Mouse (Mus musculus) adrenal gland, postnatal 36 days (tissue): ENCODE data around the gene Myof. TPM values are rescaled to one million over a fixed set of nuclear protein-coding genes. Genes with fewer than 3 reads are reported as not detected.

Experiments
- DNase-seq, 2 experiments: peaks; one replicate each; pipeline ENCODE4 v3.0.0; 2021; ENCODE audit warnings: mixed read lengths in 1 of 2
- total RNA-seq, 2 experiments: library from RNA; stranded (reverse); gene quantifications; 2 replicates each; pipeline ENCODE4 v1.2.3; 2021

Gene Myof
- total RNA-seq, 2 experiments from 2014 or later = 33.4 to 59.2 TPM

GRCm38 (mm10) chr19:37954236-37954635 lies 89.1 kb downstream of the Myof start:
- no peak for DNase-seq

- no peak for DNase-seq
Observed at GRCm38 (mm10) chr19:37946696-37947095, 96.7 kb downstream of the Myof start.

GRCm38 (mm10) chr19:37946053-37946452 lies 97.3 kb downstream of the Myof start:
- no peak for DNase-seq

DNA sequence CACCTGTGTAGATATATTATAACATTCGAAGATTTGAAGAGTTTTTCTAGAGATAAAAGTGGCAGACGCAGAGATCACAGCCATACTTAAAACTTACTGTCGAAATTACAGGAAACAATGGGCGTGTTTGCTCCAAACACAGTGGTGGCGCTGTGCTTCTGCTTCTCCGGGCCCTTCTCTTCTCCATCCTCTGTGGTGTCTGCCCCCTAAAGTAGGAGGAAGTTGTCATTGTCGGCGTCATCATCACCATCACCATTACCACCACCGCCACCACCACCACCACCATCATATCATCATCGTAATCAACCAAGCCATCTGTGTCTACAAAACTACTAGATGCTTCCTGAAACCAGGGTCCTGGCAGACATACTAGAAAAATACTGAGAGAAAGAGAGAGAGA lies 104.2 kb downstream of the Myof start:
- no peak for DNase-seq

DNA sequence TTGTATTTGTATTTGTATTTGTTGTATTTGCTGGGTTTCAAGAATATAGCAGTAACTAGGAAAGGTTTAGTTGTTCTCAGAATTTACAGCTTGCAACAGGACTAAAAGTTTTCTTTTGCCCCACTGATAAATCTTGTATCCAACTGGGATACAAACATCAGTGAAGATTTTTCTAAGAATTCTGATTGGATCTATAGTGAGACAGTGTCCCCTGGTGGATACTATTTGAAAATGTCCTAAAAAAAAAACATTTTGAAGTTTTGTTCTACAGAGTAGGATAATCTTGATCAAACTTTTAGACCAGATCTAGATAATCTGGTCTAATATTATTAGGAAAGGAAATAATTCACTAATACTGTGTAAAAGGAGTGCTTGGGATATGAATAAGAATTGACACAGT lies 106.3 kb downstream of the Myof start:
- DNase-seq = no peak

DNA sequence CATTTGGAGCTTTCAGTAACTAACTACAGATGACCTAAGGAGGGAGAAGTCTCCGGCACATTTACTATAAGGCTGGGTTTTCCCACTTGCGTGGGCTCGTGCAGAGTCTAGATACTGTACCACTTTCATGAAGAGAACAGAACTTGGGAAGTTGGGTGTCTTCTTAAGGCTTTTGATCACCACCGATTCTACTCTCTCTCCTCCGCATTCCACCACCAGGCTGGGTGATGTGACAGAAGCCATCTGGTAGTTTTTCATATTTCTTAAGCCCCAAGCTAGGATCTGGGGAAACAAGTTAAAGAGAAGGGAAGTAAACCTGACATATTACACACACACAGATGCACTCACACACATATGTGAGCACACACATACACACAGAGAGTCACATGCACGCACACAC lies 108.7 kb downstream of the Myof start:
- no peak for DNase-seq

GRCm38 (mm10) chr19:37932198-37932597 lies 111.2 kb downstream of the Myof start:
- DNase-seq = no peak

DNA sequence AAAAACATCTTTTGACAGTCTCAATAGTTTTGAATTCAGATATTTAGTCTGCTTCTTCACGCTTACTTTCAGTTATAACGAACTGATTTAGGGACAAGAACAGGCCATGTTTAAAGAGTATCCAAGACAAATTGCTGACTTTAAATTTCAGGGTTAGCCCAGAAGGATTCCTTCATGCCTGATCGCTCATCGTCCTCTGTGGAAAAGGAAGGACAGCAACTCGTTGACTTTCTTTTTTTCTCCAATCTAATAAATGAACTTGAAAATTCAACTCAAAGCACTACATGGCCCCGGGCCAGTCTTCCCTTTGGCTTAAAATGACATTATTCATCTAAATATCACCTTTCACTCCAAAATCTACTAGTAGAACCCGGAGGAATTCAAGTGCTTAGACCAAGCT lies 115.5 kb downstream of the Myof start:
- DNase-seq = no peak

DNA sequence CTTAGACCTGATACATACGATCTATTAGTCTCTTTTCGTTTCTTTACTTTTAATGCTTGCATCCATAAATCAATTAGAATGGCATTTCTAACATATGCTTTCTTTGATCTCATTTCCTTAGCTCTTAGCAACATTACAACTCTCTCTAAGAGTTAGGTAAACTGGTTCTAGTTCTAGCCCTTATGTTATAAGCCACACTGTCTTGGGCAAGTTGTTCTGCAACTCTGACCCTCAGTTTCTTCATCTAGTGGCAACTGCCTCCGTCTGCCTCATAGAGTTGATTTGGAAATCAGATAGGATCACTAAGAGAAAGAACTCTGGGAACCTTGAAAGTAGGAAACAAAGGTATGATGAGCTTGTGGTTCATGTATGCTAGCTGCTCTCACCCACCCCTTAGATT lies 118.1 kb downstream of the Myof start:
- no peak for DNase-seq

GRCm38 (mm10) chr19:37924266-37924665 lies 119.1 kb downstream of the Myof start:
- DNase-seq = no peak

DNA sequence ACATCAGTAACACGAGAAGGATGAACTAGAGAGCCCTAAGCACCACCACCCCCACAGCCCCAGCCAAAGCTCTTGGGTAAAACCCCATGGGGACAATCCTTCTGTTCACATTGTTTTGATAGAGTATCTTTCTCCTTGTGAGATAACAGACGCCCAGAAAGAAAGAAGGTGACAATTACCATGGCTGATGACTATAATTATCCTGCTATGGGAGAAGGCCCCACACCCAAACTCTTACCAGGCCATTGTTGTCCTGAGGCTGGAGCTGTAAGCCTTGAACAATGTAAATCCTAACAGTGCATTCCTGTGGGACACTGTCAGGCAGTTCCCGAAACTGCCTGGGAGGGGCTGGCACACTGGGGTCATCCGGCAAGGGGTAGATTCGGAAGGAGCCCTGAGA lies 122.3 kb downstream of the Myof start:
- DNase-seq = no peak

GRCm38 (mm10) chr19:37918515-37918932 lies 124.9 kb downstream of the Myof start:
- peak; percentile 28 to 30 for DNase-seq

DNA sequence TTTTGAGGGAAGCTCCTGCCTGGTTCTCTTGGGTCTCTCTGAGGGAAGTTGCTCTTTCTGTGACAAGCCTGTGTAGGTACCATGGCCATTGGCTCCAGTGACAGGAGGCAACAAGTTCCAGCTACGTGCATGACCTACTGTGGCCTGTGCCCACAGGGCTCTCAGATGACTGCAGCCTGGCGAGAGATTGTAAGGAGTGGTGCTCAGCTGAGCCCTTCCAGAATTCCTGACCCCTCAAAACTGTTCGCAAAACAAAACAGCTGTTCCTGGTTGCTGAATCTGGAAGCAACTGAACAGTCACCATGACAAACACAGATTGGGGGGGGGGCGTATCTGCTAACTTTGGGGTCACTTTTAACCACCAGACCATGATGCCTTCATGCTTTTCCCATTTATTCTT lies 129.1 kb downstream of the Myof start:
- DNase-seq = no peak

DNA sequence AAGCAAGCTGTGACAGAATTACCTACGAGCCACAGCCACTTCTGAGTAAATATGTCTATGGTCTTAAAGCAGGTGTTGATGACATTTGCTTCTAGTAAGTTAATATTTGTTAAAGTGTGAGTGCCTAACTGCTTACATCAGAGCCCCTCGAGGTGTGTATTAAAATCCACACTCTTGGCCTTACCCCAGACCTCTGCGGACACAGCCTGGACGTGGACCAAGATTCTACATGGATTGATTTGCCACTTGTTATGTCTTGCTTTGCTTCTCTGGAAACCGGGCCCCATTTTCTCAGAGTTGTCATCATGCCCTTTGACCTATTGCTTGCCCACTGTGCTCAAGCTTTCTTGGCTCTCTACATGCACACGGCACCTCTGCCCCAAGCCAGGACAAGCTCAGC lies 130.9 kb downstream of the Myof start:
- no peak for DNase-seq

DNA sequence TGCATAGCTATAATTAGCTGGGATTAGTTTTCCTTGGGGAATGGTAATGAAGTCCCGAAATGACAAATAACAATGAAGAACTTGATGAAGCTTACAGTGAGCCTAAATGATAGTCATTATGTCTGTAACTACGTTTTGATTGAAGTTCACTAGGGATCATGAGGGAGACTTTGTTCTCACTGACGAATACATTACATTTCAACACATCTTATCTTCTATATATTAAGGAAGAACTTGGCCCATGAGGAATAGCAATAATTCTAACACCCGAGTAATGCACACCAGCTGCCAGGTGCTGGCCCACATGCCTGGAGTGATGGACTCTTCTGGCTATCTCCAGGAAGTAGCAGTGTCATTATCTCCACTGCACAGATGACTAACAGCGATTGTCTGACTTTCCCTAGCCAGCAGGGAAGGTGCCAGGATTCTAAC lies 133.5 kb downstream of the Myof start:
- no peak for DNase-seq

DNA sequence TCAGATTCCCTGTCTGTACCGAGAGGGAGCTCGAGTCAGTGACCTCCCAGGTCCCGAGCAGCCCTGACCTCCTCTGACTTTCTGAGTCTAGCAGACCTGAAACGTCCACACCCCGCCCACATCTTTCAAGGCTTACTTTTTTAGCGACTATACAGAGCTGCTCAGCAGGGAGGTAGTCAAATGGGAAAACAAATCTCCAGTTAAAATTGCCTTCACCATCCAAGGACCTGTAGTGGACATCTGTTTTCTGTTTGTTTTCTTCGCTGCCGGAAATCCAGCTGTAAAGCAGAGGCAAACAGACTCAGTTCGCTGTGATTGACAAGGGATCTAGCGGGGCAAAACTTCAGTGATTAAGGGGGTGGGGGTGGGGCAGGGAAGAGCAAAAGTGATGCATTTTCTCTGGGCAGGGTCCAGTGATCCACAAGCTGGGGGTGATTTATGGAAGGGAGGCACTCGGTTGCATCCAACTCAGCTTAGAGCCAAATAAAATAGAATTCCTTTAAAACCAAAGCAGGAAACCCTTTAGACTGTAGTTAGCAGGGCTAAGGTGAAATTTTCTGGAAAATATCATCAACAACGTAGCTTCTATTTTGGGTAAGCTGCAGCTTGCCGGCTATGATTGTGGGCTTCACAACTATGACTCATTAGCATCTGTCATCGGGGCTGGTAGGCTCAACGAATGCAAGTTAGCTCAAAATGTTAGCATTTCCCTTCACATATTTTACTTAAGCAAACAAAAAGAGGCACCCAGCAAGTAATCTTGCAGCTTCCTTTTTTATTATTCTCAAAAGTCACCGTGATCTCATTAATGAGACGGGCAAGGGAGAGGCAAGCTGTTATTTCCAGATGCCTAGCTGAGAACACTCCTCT lies 135.7 kb downstream of the Myof start:
- no peak for DNase-seq

GRCm38 (mm10) chr19:37906916-37907315 lies 136.5 kb downstream of the Myof start:
- no peak for DNase-seq

DNA sequence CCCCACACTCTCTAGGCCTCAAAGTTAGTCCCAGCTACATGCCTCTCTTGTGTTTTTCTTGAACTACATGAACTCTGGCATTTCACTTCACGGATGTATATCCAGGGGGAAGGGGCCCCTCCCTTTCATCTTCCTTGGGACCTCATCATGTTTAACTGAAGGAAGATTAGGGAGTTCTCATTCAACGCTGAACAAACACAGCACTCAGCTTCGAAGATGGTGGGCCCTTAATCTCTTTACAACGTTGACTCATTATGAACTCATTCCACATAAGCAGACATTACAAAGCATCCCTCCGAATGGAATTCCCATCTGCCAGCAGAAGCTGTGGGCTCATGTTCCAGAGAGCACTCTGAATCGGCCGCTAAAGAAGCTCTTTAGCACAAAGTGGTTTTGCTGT lies 147.3 kb downstream of the Myof start:
- no peak for DNase-seq

GRCm38 (mm10) chr19:37891006-37891405 lies 152.4 kb downstream of the Myof start:
- no peak for DNase-seq

DNA sequence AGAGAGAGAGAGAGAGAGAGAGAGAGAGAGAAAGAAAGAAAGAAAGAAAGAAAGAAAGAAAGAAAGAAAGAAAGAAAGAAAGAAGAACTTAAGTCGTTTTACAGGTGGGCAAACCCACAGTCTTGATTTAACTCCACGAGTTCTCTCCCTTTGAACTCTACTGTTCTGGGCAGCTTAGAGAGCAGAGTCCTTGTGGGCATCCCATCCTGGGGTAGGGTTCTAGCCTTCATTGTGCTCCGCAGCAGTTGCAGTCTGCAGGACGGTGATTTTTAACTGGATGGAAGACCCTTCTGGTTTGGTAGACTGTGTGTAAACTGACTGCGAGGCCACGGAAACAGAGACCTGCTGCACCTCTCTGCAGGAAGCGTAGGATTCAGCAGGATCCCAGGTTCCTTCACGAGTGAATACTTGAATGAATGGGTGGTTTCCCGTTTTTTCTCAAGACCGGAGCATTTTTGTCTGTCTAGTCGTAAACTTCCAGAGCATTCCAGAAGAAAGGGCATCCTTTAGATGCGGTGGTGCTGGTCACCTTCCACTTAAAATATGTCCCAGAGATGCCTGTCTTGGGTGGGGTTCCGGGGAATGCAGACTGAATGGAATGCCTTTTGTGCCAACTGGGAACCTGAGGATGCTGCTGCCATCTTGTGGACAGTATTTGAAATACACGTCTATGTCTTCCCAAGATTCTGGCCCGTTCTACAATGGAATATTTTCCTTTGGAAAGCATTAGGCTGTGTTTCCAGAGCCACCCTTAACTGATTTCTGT lies 156.8 kb downstream of the Myof start:
- peak; percentile 38 to 63 for DNase-seq

GRCm38 (mm10) chr19:37881431-37882081 lies 161.8 kb downstream of the Myof start:
- DNase-seq = no peak

DNA sequence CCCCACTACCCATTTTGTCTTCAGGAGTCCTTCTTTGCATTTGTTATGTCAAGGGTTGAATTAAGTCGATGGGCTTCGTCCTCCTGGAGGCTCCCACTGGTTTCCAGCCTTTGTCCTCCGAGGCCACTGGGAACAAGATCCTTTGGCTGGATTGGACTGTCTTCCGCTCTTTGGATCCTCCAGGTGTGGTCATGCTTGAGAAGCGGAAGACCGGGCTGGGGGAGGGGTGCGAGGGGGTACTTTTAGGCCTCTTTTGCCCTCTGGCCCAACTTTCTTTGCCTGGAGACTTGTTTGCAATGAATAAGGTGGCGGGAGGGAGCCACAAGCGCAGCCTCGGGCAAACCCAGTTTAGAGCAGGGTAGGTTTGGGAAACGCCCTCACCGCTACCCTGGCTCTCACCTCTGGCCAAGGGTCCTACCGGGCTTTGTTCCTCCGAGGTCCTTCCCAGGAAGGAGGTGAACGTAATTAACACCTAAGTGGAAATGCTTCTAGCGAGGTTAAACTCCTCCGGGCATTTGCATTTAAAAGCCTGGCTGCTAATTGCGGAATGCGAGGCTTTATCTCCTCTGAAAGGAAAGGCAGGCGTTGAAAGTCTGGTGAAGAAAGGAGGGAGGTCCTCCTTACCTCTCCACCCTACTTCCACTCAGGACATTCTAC lies 165.7 kb downstream of the Myof start:
- no peak for DNase-seq
